Mouse (Mus musculus): Measurements from ENCODE around the gene Tmem242. TPM values are rescaled to one million over a fixed set of nuclear protein-coding genes. Genes with fewer than 3 reads are reported as not detected.

Gene Tmem242
- polyA plus RNA-seq, 1 experiment from 2014 or later = 125 TPM

DNA sequence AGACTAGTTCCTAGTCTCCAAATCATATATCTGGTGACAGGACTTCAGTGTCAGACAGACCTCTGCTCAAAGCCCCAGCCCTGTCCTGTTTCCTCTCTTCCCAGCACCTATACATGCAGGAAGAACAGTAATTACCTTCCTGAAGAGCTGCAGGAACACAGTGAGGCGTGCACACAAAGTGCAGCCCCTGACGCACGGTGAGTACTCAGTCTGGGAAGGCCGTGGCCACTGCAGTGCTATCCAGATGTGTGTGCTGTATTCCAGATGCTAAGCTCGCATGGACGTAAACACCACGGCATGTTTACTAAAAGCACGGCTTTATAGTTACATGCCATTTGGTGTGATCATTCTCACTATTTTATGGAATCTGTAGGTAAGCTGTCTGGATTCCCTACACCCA, 27.8 kb downstream of the Tmem242 start:
- Histone ChIP-seq H3K27me3 (ENCODE audit: poor library complexity, severe bottlenecking) (no peaks in the 10 kb centered on the region), H3K4me3 (no peak overlapping the region), H3K9me3 (no peaks in the 10 kb centered on the region), H3K4me1 (no peaks in the 10 kb centered on the region), H3K36me3 (replicated peaks) (peaks cover 39% of the 10 kb centered on the region), H3K27ac (no peak overlapping the region)
- no peak for DNase-seq (ENCODE audit: extremely low spot score, low spot score)
- 95% methylated on average over 8 of the region's 8 CpGs for WGBS

DNA sequence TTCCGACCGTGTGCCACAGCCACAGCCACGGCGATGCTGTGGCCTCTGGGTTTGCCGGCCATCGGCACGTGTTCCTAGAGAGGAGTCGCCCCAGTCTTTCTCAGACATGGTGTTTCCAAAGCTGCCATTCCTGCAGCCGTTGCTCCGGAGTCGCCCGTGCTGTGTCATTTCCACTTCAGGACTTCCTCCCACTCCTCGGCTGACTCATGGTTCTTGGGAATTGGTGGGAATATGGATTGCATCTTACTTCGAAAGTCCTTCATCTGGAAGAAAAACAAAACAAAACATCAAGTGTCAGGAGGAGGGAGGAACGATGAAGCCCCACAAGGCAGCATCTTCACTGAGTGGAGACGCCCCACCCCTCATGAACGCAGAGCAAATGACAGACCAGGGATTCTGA, 28.9 kb downstream of the Tmem242 start:
- no peak for DNase-seq (ENCODE audit: extremely low spot score, low spot score)
- H3K4me1 ChIP-seq = peaks cover 5% of the 10 kb centered on the region
- peaks cover 37% of the 10 kb centered on the region for H3K36me3 ChIP-seq (replicated peaks)
- 93% methylated on average over 17 of the region's 17 CpGs for WGBS
- H3K9me3 ChIP-seq = no peaks in the 10 kb centered on the region
- H3K27me3 ChIP-seq (ENCODE audit: poor library complexity, severe bottlenecking) = peaks cover 8% of the 10 kb centered on the region
- H3K27ac ChIP-seq = no peak overlapping the region
- H3K4me3 ChIP-seq = no peak overlapping the region

DNA sequence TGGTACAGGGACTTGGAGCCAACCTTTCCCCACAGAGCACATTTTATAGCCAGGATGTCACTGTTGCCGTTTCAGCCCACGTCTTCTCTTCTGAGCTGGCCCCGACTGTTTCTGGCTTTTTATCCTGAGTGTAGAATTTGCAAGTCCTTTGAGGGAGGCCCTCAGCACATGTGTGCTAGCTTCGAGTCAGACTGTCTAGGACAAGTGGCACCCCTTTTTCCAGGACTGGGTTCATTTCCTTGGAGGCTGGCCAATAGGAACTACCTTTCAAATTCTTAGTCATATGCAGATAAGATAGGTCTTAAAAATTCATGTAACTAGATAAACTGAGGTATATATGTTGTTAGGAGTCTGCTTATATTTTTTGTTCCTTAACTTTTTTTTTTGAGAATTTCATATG, 29.7 kb downstream of the Tmem242 start:
- Histone ChIP-seq H3K4me1 (peaks cover 7% of the 10 kb centered on the region), H3K4me3 (no peak overlapping the region), H3K27ac (no peak overlapping the region), H3K9me3 (no peaks in the 10 kb centered on the region), H3K36me3 (replicated peaks) (peaks cover 37% of the 10 kb centered on the region), H3K27me3 (ENCODE audit: poor library complexity, severe bottlenecking) (peaks cover 15% of the 10 kb centered on the region)
- 87% methylated on average over 4 of the region's 4 CpGs for WGBS
- no peak for DNase-seq (ENCODE audit: extremely low spot score, low spot score)

DNA sequence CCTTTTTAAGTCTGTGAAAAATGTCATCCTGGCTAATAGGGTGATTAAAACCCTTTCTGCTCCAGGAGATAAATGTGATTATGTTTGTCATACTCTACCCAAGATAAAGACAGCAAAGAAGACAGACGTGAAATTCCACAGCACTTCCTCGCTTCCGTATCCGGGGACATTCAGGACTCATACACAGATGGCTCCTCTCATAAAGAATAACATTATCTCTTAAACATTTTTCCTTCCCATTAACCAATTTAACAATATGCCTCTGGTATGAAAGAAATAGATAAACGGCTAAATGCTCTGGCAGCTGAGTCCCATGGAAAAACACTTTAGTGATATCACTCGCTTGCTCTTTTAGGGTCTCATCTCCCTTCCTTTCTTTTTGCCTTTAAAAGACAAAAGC, 33.0 kb downstream of the Tmem242 start:
- Histone ChIP-seq H3K9me3 (no peaks in the 10 kb centered on the region), H3K4me1 (peaks cover 29% of the 10 kb centered on the region), H3K4me3 (no peak overlapping the region), H3K27ac (no peak overlapping the region), H3K27me3 (ENCODE audit: poor library complexity, severe bottlenecking) (peaks cover 43% of the 10 kb centered on the region), H3K36me3 (replicated peaks) (peaks cover 24% of the 10 kb centered on the region)
- DNase-seq (ENCODE audit: extremely low spot score, low spot score) = no peak
- WGBS = 84% methylated on average over 6 of the region's 6 CpGs

DNA sequence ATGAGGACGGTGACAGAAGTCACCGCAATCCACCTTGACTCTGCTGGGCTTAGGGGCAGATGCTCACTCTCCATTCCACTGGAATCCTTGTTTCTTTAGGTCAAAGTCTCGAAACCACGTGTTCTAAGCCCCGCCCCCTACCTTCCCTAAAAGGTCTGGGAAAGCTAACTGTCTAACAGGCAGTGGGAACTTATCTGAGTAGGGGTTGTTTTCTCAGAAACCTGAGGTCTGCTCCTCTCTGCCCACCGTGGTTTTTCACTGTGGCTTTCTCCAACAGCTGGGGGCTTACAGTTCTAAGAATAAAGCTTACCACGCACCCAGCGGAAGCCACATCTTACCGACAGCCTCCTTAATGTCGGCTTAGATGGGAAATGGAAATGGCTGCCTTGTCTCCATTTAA, 33.5 kb downstream of the Tmem242 start:
- H3K27me3 ChIP-seq (ENCODE audit: poor library complexity, severe bottlenecking) = peaks cover 47% of the 10 kb centered on the region
- 52% methylated on average over 10 of the region's 10 CpGs for WGBS
- peaks cover 33% of the 10 kb centered on the region for H3K4me1 ChIP-seq
- DNase-seq (ENCODE audit: extremely low spot score, low spot score) = no peak
- no peak overlapping the region for H3K4me3 ChIP-seq
- H3K36me3 ChIP-seq (replicated peaks) = peaks cover 19% of the 10 kb centered on the region
- H3K9me3 ChIP-seq = no peaks in the 10 kb centered on the region
- H3K27ac ChIP-seq = no peak overlapping the region

DNA sequence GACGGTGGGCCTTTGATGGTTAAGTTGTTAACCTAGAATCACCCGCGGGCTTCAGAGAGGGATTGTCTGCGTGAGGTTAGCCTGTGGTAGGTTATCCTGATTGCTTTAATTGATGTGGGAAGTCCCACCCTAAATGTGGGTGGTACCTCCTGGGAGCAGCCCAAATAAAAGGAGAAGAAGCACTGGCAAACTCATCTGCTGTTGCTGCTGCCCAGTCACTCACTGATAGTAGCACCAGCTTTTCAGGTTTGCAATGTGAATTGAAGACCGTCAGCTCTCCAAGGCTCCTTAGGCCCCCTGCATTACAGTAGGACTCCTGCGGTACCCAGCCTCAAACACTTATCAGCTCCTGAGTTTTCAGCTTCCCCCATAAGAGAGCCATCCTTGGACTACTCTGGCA, 36.2 kb downstream of the Tmem242 start:
- Histone ChIP-seq H3K36me3 (replicated peaks) (no peaks in the 10 kb centered on the region), H3K4me3 (no peak overlapping the region), H3K27me3 (ENCODE audit: poor library complexity, severe bottlenecking) (peaks cover 68% of the 10 kb centered on the region), H3K4me1 (peaks cover 33% of the 10 kb centered on the region), H3K27ac (no peak overlapping the region), H3K9me3 (no peaks in the 10 kb centered on the region)
- WGBS = 88% methylated on average over 6 of the region's 6 CpGs
- no peak for DNase-seq (ENCODE audit: extremely low spot score, low spot score)

DNA sequence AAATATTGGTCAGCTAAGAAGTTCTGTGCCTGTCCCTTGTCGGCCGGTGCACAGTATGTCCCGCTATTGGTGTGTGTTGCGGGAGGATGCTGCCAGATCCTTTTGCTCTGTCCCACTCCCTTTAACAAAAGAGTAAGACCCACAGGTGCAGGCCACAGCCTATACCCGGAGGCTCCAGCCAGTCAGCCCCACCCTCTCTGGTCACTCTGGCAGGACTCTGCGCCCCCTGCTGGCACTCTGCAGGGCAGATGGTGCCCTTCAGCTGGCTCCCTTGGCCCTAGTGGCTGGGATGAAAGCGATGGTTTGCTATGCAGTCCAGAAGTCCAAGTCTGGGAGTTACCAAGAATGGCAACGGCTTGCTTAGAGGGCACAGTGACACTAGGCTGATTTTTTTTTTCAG, 37.4 kb downstream of the Tmem242 start:
- H3K4me3 ChIP-seq = peak overlapping the region; percentile 18; the same call in 1 of the 2 replicates
- H3K27ac ChIP-seq = no peak overlapping the region
- H3K9me3 ChIP-seq = no peaks in the 10 kb centered on the region
- WGBS = 33% methylated on average over 8 of the region's 8 CpGs
- H3K36me3 ChIP-seq (replicated peaks) = no peaks in the 10 kb centered on the region
- H3K27me3 ChIP-seq (ENCODE audit: poor library complexity, severe bottlenecking) = peaks cover 80% of the 10 kb centered on the region
- peak; percentile 80 for DNase-seq (ENCODE audit: extremely low spot score, low spot score)
- H3K4me1 ChIP-seq = peaks cover 34% of the 10 kb centered on the region

DNA sequence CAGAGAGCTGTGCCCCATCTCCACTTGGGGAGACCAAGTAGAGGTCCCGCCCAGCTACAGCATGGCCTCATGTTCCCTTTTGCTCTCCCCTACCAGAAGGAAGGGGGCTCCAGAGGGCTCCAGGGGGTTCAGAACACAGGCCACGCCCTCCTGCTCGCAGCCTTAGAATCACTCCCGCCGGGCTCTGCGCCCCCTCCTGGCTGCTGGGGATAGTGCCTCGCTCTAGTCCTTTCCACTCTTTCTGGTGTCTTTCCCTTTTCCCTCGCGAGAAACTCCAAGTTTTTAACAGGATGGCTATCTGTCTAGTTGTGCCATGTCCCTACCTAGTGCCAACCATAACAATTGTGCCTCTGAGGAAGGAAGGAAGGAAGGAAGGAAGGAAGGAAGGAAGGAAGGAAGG, 38.0 kb downstream of the Tmem242 start:
- H3K9me3 ChIP-seq = no peaks in the 10 kb centered on the region
- peak; percentile 76 for DNase-seq (ENCODE audit: extremely low spot score, low spot score)
- H3K27me3 ChIP-seq (ENCODE audit: poor library complexity, severe bottlenecking) = peaks cover 83% of the 10 kb centered on the region
- peaks cover 39% of the 10 kb centered on the region for H3K4me1 ChIP-seq
- peak overlapping the region; percentile 18; the same call in 1 of the 2 replicates for H3K4me3 ChIP-seq
- WGBS = 2% methylated on average over 9 of the region's 9 CpGs
- H3K27ac ChIP-seq = no peak overlapping the region
- no peaks in the 10 kb centered on the region for H3K36me3 ChIP-seq (replicated peaks)

DNA sequence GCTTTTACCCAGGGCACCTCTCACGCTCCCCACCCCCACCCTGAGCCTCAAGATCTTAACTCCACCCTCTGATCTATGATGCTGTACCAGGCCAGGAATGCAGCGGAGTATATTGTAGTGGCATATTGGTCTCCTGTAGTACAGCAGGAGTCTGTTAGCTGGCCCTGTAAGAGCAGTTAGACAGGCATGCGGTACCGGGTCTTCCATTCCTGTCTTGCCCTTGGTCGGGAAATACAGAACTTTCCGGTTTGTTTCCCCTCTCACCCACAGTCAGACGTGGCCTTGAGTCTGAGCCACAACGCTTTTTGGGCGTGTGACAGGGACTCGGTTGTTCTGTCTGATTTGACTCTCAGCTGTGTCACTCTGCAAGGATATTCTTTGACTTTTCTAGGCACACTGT, 38.8 kb downstream of the Tmem242 start:
- no peaks in the 10 kb centered on the region for H3K36me3 ChIP-seq (replicated peaks)
- H3K27me3 ChIP-seq (ENCODE audit: poor library complexity, severe bottlenecking) = peaks cover 84% of the 10 kb centered on the region
- 90% methylated on average over 10 of the region's 10 CpGs for WGBS
- DNase-seq (ENCODE audit: extremely low spot score, low spot score) = no peak
- peaks cover 35% of the 10 kb centered on the region for H3K4me1 ChIP-seq
- H3K27ac ChIP-seq = no peak overlapping the region
- H3K4me3 ChIP-seq = no peak overlapping the region
- no peaks in the 10 kb centered on the region for H3K9me3 ChIP-seq

DNA sequence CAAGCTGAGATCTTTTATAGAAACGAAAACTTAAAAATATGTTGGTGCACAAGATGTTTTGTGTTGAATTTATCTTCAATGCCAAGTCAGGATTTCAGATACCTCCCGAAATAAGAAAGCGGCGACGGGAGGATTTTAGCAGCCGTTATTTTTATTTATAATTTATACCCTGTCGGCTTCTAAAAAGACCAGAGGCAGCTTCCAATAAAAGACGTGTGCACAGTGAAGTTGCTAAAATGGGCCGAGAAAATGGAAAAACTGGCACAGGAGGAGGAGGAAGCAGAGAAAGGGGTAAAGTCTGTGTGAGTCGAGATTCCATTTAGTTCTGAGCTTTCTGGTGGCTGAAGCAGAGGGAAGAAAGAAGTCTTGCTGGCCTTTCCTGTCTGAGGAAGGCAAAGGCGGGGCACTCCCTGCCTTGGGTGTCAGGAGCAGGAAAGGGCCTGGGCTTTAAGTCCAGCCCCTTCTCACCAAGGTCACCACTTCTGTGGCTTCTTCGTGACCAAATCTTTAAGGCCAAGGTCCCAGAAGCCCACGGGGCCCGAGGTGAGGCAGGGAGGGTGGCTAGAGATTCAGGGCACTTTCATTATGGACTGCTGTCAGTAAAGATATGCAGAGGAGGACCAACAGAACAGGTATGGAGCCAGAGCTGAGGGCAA, 39.5 kb downstream of the Tmem242 start:
- H3K9me3 ChIP-seq = no peaks in the 10 kb centered on the region
- DNase-seq (ENCODE audit: extremely low spot score, low spot score) = no peak
- peaks cover 35% of the 10 kb centered on the region for H3K4me1 ChIP-seq
- no peaks in the 10 kb centered on the region for H3K36me3 ChIP-seq (replicated peaks)
- 83% methylated on average over 14 of the region's 14 CpGs for WGBS
- no peak overlapping the region for H3K4me3 ChIP-seq
- peaks cover 85% of the 10 kb centered on the region for H3K27me3 ChIP-seq (ENCODE audit: poor library complexity, severe bottlenecking)
- no peak overlapping the region for H3K27ac ChIP-seq

DNA sequence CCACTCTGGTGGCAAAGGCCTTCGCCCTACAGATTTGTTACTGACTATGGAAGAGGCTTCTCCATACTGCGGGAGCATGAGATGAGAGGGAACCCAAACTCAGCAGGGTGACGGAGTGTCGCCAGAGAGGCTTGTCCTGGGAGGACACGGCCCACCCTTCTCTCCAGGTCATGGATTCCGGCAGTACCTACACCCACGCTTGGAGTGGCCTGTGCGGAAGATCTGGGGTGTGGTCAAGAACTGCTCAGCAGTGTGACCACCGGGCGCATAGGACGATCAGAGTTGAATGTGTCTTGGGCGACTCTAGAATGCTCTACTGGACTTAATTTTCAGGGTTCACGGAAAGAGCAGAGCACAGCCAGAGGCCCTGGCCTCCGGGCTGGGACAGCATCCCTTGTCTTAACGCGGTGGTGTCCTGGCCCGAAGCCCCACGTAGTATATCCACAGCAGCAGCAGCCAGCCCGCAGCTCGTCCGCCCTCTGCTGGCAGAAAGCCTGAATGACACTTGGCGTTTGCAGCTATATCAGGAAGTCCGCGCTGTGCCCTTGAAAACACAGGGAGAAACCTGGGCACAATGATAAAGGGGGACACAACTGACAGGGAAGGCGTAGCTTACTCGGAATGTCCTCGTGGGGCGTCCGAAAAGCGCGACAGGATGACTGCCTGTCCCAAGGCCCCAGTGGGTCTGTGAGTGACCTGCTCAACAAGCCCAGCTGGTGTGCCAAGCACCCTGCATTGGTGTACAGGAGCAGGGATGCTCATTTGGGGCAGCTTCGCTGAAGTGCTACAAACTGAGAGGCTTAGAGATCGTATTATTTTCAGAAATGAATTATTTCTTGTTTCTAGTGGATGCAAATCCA, 42.7 kb downstream of the Tmem242 start:
- Histone ChIP-seq H3K36me3 (replicated peaks) (no peaks in the 10 kb centered on the region), H3K4me1 (peaks cover 14% of the 10 kb centered on the region)

DNA sequence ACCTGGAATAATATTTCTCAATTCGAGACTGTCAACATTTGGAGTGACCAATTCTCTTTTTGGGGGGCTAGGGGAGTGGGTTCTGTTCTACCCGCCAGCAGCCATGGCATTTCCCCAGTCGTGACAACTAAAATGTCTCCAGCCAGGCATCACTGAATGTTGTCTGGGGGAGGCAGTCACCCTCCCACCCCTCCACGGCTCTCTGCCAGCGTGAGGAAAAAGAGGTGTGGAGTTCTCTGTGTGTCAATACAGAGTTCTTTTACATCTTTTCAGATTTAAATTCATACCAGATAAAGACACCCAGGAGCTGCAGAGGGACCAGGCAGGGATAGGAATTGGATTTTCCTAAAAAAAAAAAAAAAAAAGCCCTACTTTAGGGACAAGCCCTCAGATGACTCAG, 43.8 kb downstream of the Tmem242 start:
- Histone ChIP-seq H3K27me3 (ENCODE audit: poor library complexity, severe bottlenecking) (peaks cover 51% of the 10 kb centered on the region), H3K36me3 (replicated peaks) (no peaks in the 10 kb centered on the region), H3K4me1 (peaks cover 8% of the 10 kb centered on the region), H3K27ac (no peak overlapping the region), H3K9me3 (peaks cover 5% of the 10 kb centered on the region; the same call in 1 of the 2 replicates), H3K4me3 (no peak overlapping the region)
- no peak for DNase-seq (ENCODE audit: extremely low spot score, low spot score)
- WGBS = 79% methylated on average over 5 of the region's 5 CpGs

More for the DNA sequence above, 42.7 kb downstream of the Tmem242 start:
- Histone ChIP-seq H3K4me3 (no peak overlapping the region), H3K27me3 (ENCODE audit: poor library complexity, severe bottlenecking) (peaks cover 58% of the 10 kb centered on the region), H3K9me3 (peaks cover 5% of the 10 kb centered on the region; the same call in 1 of the 2 replicates), H3K27ac (no peak overlapping the region)
- 33% methylated on average over 33 of the region's 33 CpGs for WGBS
- peak; percentile 88 for DNase-seq (ENCODE audit: extremely low spot score, low spot score)
